Mouse (Mus musculus) C2C12 (cell line): ENCODE results near the gene Chid1. TPM values are rescaled to one million over a fixed set of nuclear protein-coding genes. Genes with fewer than 3 reads are reported as not detected.
A peak's percentile ranks its signal among the peaks of the same experiment; 100 is the strongest.

Experiments
- H3K27me3 ChIP-seq: one replicate; pipeline ENCODE4 v1.6.1; 2011; ENCODE audit not compliant: control insufficient read depth, insufficient read depth, insufficient read length
- H3K36me3 ChIP-seq: one replicate; pipeline ENCODE4 v1.6.1; 2011; ENCODE audit not compliant: control insufficient read depth, insufficient read depth
- H3K4me3 ChIP-seq: one replicate; pipeline ENCODE4 v1.5.1; 2011; ENCODE audit warnings: mild to moderate bottlenecking, control low read depth; ENCODE audit not compliant: poor library complexity, insufficient read depth, severe bottlenecking
- H3K79me2 ChIP-seq: one replicate; pipeline ENCODE4 v1.6.1; 2011; ENCODE audit not compliant: control insufficient read depth, insufficient read depth
- H3K79me3 ChIP-seq: one replicate; pipeline ENCODE4 v1.6.1; 2011; ENCODE audit warnings: low read depth, control low read depth
- H3ac ChIP-seq: one replicate; pipeline ENCODE3; 2011; ENCODE audit warnings: low read depth; ENCODE audit not compliant: control insufficient read depth, insufficient read length
- CEBPB ChIP-seq: IDR thresholded peaks from one replicate; pipeline ENCODE4 v1.6.1; 2011; ENCODE audit warnings: low read depth, mild to moderate bottlenecking, control low read depth, moderate library complexity
- CTCF ChIP-seq: IDR thresholded peaks from one replicate; pipeline ENCODE4 v1.5.1; 2011; ENCODE audit not compliant: control insufficient read depth, insufficient read depth, insufficient read length
- FOSL1 ChIP-seq: IDR thresholded peaks from one replicate; pipeline ENCODE4 v1.8.0; 2011; ENCODE audit warnings: mild to moderate bottlenecking, low read length; ENCODE audit not compliant: poor library complexity, insufficient read depth, severe bottlenecking
- MAX ChIP-seq: IDR thresholded peaks from one replicate; pipeline ENCODE4 v1.6.1; 2011; ENCODE audit warnings: mild to moderate bottlenecking, control low read depth
- MYOD1 ChIP-seq: IDR thresholded peaks from one replicate; pipeline ENCODE4 v1.6.1; 2011; ENCODE audit warnings: low read depth; ENCODE audit not compliant: control insufficient read depth, insufficient read length
- MYOG ChIP-seq: IDR thresholded peaks from one replicate; pipeline ENCODE4 v1.6.1; 2011; ENCODE audit not compliant: control insufficient read depth, insufficient read length; ENCODE audit errors: extremely low read depth
- USF1 ChIP-seq: IDR thresholded peaks from one replicate; pipeline ENCODE4 v1.6.1; 2011; ENCODE audit warnings: low read depth, mild to moderate bottlenecking, control low read depth, moderate library complexity
- polyA plus RNA-seq: library from polyadenylated mRNA; unstranded; fragments of >200 nt; fragmentation: generic; extraction: Trizol; gene quantifications from one replicate; pipeline ENCODE4 v1.2.1, GENCODE M21; 2012; ENCODE audit warnings: missing spikeins

Chid1 gene
- polyA plus RNA-seq, 1 experiment, result 27.4 TPM

DNA sequence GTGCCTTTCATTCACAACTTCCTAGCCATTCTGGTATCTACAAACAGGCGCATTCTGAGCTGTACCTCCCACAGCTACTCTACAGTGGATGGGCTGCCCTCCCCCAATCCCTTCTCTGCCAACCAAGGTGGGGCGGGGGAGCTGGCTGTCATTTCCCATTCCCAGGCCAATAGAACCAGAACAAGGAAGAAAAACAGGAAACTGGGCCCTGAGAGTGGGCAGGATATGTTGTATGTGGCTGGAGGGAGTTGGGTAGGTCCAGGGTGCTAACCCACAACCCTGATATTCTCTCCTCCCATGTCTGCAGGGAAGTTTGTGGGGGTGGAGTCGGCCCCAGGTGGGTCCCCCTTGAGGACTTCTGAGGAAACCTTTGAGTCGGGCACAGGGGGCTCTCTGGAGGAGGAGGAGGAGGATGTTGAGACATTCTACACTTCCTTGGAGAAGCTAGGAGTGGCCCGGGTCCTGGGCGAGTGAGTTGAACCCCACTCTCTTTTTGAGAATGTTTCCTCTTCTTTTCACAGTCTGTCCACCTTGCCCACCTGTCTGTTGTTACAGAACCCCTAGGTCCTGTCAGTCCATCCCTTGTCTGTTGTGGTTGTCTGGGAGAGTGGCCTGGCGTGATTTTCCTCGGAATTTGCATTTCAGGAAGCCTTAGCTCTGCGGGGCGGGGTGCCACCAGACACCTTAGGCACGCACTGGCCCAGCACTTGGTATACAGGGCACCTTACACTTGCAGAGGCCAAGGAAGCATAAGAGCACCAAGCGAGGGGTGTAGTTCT lies 75.6 kb downstream of the Chid1 start:
- peaks cover 2% of the 10 kb centered on the region for H3K79me3 ChIP-seq
- TF ChIP-seq CTCF, result no peak
- TF ChIP-seq USF1, result no peak
- TF ChIP-seq FOSL1, result no peak
- no peak for TF ChIP-seq MAX
- TF ChIP-seq MYOD1, result no peak
- TF ChIP-seq MYOG, result no peak
- H3K4me3 ChIP-seq, result no peak overlapping the region
- peaks cover 24% of the 10 kb centered on the region for H3K79me2 ChIP-seq
- H3ac ChIP-seq, result no peak overlapping the region
- H3K27me3 ChIP-seq, result no peaks in the 10 kb centered on the region
- H3K36me3 ChIP-seq, result no peaks in the 10 kb centered on the region

DNA sequence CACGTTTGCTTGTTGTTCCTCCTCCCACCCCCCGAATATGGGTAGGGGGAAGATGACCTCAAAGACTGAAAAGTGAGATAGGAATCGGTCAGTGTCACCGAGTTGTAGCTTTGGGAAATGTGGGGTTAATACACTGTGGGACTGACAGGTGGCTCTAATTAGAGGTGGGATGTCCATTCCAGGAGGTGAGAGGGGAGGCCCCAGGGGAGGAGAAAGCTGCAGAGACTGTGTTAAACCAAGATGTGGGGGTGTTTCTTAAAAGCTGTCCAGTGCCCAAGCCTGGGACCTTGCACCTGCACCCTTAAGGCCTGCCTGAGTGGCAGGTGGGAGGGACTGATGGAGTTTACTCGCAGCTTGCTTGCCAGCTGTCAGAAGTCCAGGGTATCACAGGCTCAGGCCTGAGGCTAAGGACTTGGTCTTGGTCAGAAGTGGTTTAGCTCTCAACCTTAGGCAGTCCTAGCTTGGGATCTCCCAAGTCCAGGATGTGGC lies 77.3 kb downstream of the Chid1 start:
- Histone ChIP-seq H3K4me3 (no peak overlapping the region), H3K27me3 (no peaks in the 10 kb centered on the region)

DNA sequence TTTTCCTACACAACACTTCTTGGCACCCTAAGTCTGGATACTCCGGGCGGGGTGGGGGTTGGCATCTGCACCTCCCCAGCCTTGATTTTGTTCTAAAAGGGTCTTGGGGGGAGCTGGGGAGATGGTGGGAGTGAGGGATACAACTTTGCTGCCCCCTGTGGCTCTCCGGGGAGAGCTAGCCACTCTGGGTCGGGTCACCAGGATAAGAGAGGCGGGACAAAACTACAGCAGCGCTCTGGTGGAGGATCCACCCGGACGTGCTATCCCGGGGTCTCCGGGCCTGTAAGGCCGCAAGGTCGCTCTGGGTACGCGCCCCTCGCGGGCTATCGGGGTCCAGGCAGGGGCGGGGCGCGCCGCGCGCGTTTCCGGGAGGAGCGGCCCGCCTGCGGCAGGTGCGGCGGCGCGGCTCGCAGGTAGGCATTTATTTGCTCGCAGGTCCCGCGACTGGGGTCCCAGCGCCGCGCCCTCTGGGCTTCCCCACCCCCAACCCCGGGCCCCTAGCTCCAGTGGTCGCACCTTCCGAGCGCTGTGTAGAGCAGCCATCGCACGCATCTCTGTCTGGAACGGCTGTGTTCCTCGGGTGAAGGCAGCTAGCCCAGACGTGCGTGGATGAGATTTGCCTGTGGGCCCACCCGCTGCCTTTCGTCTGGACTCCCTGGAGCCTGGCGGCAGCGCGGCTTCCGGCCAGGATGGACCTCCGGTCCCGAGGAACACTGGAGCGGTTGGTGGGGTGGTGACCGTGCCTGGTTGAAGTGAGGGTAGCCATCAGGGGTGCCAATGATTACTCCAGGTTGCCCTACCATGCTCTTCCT lies 77.9 kb downstream of the Chid1 start:
- TF ChIP-seq MAX, result no peak
- TF ChIP-seq USF1, result no peak
- no peak for TF ChIP-seq CTCF
- no peak for TF ChIP-seq FOSL1
- TF ChIP-seq MYOG, result no peak
- TF ChIP-seq MYOD1, result no peak
- no peak for TF ChIP-seq CEBPB
- Histone ChIP-seq H3K27me3 (no peaks in the 10 kb centered on the region), H3K79me2 (peaks cover 4% of the 10 kb centered on the region), H3K36me3 (peaks cover 3% of the 10 kb centered on the region), H3ac (peak overlapping the region; percentile 39), H3K79me3 (no peaks in the 10 kb centered on the region), H3K4me3 (no peak overlapping the region)

More for the DNA sequence above, 77.3 kb downstream of the Chid1 start:
- TF ChIP-seq FOSL1, result no peak
- no peak for TF ChIP-seq MAX
- no peak for TF ChIP-seq MYOG
- TF ChIP-seq USF1, result no peak
- no peak for TF ChIP-seq CEBPB
- TF ChIP-seq CTCF, result no peak
- no peak for TF ChIP-seq MYOD1
- H3K79me2 ChIP-seq, result peaks cover 11% of the 10 kb centered on the region
- H3K36me3 ChIP-seq, result peaks cover 3% of the 10 kb centered on the region
- H3ac ChIP-seq, result no peak overlapping the region
- no peaks in the 10 kb centered on the region for H3K79me3 ChIP-seq

DNA sequence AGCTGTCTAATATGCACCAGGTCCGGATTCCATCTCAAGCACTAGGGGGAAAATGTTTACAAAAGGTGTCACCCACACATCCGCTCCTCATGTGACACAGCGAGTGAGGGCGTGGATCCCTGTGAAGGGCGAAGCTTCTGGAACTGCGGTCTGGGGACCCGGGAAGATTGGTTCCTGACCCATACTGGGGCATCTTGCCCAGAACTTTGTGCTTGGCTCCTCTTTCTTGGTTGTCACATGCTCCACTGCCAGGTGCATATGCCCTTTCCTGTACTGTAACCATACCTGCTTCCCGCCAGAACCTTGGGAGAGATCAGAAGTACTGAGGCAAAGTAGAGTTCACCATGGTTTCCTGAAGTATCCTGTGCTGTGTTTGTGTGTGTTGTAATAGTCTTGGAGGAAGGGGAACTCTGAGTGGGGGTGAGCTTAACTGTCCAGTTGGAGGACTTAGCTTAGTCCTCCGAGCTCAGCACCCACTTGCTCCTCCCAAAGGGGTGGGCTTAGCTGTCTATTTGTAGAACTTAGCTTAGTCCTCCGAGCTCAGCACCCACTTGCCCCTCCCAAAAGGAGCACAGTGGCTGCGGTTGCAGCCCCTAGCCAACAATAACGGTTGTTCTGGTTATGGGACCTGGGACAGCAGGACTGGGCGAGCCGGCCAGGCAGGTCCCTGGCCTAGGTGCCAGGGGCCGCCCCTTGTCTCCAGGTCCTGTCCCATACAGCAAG lies 79.1 kb downstream of the Chid1 start, which contains the start of gene Cracr2b:
TSS of gene Cracr2b (plus strand) at position 704 of the 723 bp plus-strand sequence.
- Histone ChIP-seq H3K27me3 (no peaks in the 10 kb centered on the region), H3ac (peak within 1 kb of the TSS; percentile 39), H3K4me3 (no peak within 1 kb of the TSS), H3K79me3 (no peaks in the 10 kb centered on the region), H3K79me2 (no peaks in the 10 kb centered on the region), H3K36me3 (peaks cover 3% of the 10 kb centered on the region)
- no peak for TF ChIP-seq MAX
- TF ChIP-seq MYOD1, result no peak
- no peak for TF ChIP-seq MYOG
- no peak for TF ChIP-seq CTCF
- TF ChIP-seq CEBPB, result no peak
- no peak for TF ChIP-seq USF1
- TF ChIP-seq FOSL1, result no peak

- H3K27me3 ChIP-seq, result no peaks in the 10 kb centered on the region
- H3K36me3 ChIP-seq, result peaks cover 3% of the 10 kb centered on the region
- no peak for TF ChIP-seq CEBPB
- TF ChIP-seq CTCF, result no peak
- TF ChIP-seq MAX, result no peak
- no peak for TF ChIP-seq FOSL1
- no peak for TF ChIP-seq USF1
- H3K79me3 ChIP-seq, result no peaks in the 10 kb centered on the region
- H3ac ChIP-seq, result no peak overlapping the region
- no peaks in the 10 kb centered on the region for H3K79me2 ChIP-seq
- no peak overlapping the region for H3K4me3 ChIP-seq
These were observed 79.7 kb downstream of the Chid1 start for GRCm38 (mm10) chr7:141460001-141460390.
